Mouse (Mus musculus) embryonic facial prominence, embryonic 14.5 days (tissue): ENCODE data around the gene Cln6. TPM values are rescaled to one million over a fixed set of nuclear protein-coding genes. Genes with fewer than 3 reads are reported as not detected.
"Not testable (repeated sequence)": the region's sequence is repeated elsewhere in the genome, so short reads cannot be mapped to it uniquely, and the experiment has no call there.

ENCODE experiments used
- ATAC-seq: fragments of 200-750 bp; cut with Nextera tagmentation; 2 replicates; pipeline ENCODE4 v1.8.0; 2017; ENCODE audit warnings: low read depth, moderate number of reproducible peaks, moderate TSS enrichment
- DNase-seq: peaks from one replicate; pipeline ENCODE4 v3.0.0-alpha.2; 2015; ENCODE audit warnings: low spot score
- H3K27ac ChIP-seq: fragments of 300-500 bp; sonication (generic); replicated peaks from 2 replicates; pipeline ENCODE4 v1.5.1; 2014; ENCODE audit warnings: low read depth, mild to moderate bottlenecking, low read length, moderate library complexity
- H3K27me3 ChIP-seq: fragments of 300-500 bp; sonication (generic); replicated peaks from 2 replicates; pipeline ENCODE4 v1.6.1; 2014; ENCODE audit warnings: low read length; ENCODE audit not compliant: control insufficient read depth, insufficient read depth
- H3K36me3 ChIP-seq: fragments of 300-500 bp; sonication (generic); 2 replicates; pipeline ENCODE4 v1.6.1; 2014; ENCODE audit warnings: low read length, mixed read lengths; ENCODE audit not compliant: control insufficient read depth, insufficient read depth
- H3K4me1 ChIP-seq: fragments of 300-500 bp; sonication (generic); 2 replicates; pipeline ENCODE4 v1.6.1; 2014; ENCODE audit warnings: antibody characterized with exemption, low read length; ENCODE audit not compliant: control insufficient read depth, insufficient read depth
- H3K4me2 ChIP-seq: fragments of 300-500 bp; sonication (generic); 2 replicates; pipeline ENCODE4 v1.6.1; 2014; ENCODE audit warnings: low read depth, mild to moderate bottlenecking, low read length, moderate library complexity, mixed read lengths
- H3K4me3 ChIP-seq: fragments of 300-500 bp; sonication (generic); 2 replicates; pipeline ENCODE4 v1.5.1; 2014; ENCODE audit warnings: low read depth, mild to moderate bottlenecking, low read length
- H3K9ac ChIP-seq: fragments of 300-500 bp; sonication (generic); 2 replicates; pipeline ENCODE4 v1.6.1; 2014; ENCODE audit warnings: low read depth, mild to moderate bottlenecking, low read length, moderate library complexity, mixed read lengths
- H3K9me3 ChIP-seq: fragments of 300-500 bp; sonication (generic); 2 replicates; pipeline ENCODE4 v1.6.1; 2016; ENCODE audit warnings: low read length; ENCODE audit not compliant: control insufficient read depth
- WGBS: fragments of 180-500 bp; shearing (Covaris S2); extraction: QIAGEN DNeasy Blood & Tissue Kit; methylation state at CpG from one replicate; pipeline ENCODE4 v1.1.7; 2014; 5-methylcytosine and 5-hydroxymethylcytosine counted together
- polyA plus RNA-seq: library from polyadenylated mRNA; unstranded; fragments of >200 nt; fragmentation: Nextera tagmentation; extraction: Ambion mirVana; gene quantifications from 2 replicates; pipeline ENCODE4 v1.2.1, GENCODE M21; 2014

The Cln6 gene
- polyA plus RNA-seq, 1 experiment from 2014 or later = 19.0 TPM

DNA sequence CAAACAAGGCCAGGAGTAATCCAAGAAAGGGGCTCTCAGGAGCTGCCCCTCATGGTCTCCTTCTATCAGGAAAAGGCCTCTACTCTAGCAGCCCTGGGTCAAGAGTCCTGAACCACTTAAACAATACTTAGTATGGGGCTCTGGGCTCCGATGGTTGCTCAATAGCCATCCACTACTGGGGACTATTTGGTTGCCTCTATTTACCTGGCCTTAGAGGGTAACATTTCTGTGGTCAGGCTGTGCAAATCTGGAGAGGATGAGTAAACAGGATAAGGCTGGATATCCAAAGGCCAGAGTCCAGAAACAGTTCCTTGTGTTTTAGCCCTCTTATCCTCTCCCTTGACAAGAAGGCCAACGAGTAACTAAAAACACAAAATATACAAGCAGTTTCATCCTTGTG is 23.8 kb upstream of the Cln6 start:
- ATAC-seq (no peak), DNase-seq (no peak)
- no peak overlapping the region for H3K27ac ChIP-seq
- no peak overlapping the region for H3K9ac ChIP-seq
- H3K27me3 ChIP-seq = no peaks in the 10 kb centered on the region
- 92% methylated on average over 2 of the region's 2 CpGs for WGBS
- H3K9me3 ChIP-seq = no peaks in the 10 kb centered on the region
- H3K4me2 ChIP-seq = no peak overlapping the region
- no peak overlapping the region for H3K4me3 ChIP-seq
- H3K4me1 ChIP-seq = peaks cover 9% of the 10 kb centered on the region; the same call in 1 of the 2 replicates
- no peaks in the 10 kb centered on the region for H3K36me3 ChIP-seq

DNA sequence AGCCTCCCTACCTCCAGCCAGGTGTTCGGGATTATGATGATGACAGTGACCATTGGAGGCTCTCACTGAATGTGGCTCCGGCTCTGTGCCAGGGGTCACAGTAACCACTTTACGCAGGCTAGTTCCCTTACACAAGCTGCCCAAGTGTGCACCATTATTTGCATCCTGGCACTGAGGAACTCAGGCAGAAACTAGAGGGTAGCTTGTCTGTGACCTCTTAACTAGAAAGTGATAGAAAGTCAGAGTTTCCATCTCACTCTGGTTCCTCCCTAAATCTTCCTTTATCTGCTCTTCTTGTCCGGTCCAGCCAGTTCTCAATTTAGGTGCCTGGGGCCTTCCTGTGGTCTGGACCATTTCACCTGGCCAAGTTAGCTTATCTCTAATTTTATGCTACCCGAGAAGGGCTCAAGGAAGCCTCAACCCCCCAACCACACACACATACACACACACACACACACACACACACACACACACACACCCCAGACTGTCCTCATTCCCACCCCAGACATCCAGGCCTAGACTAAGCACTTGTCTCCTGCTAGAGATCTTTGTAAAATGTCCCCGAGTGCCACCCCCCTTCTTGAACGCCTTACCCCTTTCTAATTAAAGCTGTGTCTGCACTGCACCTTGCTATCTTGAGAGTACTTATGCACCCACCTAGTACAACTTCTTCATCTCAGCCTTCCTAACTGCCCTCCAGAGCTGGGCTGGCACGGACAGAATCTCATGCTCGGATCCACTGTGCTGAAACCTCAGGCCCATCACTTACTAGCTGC is 22.1 kb upstream of the Cln6 start:
- no peaks in the 10 kb centered on the region for H3K9me3 ChIP-seq
- no peak overlapping the region for H3K27ac ChIP-seq
- WGBS = 71% methylated on average over 9 of the region's 9 CpGs
- no peak overlapping the region for H3K4me3 ChIP-seq
- ATAC-seq (no peak), DNase-seq (no peak)
- no peaks in the 10 kb centered on the region for H3K27me3 ChIP-seq
- H3K4me2 ChIP-seq = no peak overlapping the region
- H3K36me3 ChIP-seq = no peaks in the 10 kb centered on the region
- peaks cover 9% of the 10 kb centered on the region; the same call in 1 of the 2 replicates for H3K4me1 ChIP-seq
- H3K9ac ChIP-seq = no peak overlapping the region

DNA sequence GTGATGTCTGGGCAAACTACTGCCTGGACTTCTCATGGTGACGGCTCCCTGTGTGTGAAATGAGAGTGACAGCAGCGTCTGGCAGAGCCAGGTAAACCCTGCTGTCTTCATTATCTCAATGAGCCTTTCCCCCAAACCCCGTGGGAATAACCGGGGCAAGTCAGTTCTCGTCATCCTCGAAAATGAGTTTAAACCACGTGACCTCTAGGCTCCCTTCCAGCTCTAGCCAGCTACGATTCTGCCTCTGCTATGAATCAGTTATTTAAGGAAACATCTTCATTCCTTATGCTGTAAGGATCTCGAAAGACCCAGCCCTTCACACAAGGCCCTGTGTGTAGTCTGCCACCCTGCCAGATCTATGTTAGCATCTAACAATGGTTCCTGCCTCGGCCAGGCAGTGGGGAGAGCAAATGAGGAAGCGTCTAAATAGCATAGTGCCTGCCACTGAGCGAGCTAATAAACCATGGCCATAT is 21.4 kb upstream of the Cln6 start:
- WGBS = 42% methylated on average over 12 of the region's 12 CpGs
- Histone ChIP-seq H3K36me3 (no peaks in the 10 kb centered on the region), H3K27me3 (no peaks in the 10 kb centered on the region), H3K4me3 (no peak overlapping the region), H3K9me3 (no peaks in the 10 kb centered on the region), H3K27ac (0 out of 2 replicates have a peak overlapping the region, but pooled peaks have one; percentile 16), H3K9ac (no peak overlapping the region), H3K4me1 (peaks cover 9% of the 10 kb centered on the region; the same call in 1 of the 2 replicates), H3K4me2 (no peak overlapping the region)
- peak; percentile 88 for DNase-seq
- peak; percentile 45; the same call in 1 of the 2 replicates for ATAC-seq

DNA sequence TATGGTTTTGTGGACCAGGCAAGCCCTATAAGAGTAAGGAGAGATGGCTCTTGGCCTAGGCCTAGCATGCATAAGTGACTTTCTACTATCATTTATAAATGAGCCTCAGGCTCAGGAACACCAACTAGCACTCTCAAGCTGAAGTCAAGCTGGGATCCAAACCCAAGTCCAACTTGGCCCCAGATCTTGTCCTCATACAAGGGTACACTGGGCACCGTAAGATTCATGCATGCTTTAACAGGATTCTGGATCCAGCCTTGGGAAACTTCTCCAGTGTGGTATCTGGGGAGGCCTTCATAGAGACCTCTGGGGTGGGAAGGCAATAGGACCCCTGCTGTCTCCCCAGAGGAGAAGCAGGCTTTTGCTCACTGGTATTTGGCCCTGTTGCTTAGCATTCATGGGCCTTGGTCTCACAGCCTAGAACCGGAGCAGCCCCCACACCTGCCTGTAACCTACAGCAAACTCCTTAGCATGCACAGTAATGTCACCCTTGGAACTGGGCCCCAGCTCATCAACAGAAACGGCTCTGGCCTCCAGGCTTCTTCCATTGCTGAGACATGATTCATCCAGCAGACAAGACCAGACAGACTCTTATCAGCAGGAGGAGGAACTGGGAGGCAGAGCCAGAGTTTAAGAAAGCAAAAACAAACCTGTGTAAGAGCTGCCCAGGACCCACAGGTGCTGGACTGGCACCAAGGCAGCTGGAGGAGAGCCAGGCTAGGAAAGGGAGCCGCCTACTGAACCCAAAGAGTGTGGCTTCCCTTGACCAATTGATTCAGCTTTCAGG is 20.6 kb upstream of the Cln6 start:
- peak; percentile 58; the same call in 1 of the 2 replicates for ATAC-seq
- Histone ChIP-seq H3K4me2 (no peak overlapping the region), H3K27ac (peak overlapping the region; percentile 16), H3K4me3 (no peak overlapping the region), H3K9me3 (no peaks in the 10 kb centered on the region), H3K4me1 (peaks cover 9% of the 10 kb centered on the region; the same call in 1 of the 2 replicates), H3K9ac (no peak overlapping the region), H3K27me3 (no peaks in the 10 kb centered on the region), H3K36me3 (no peaks in the 10 kb centered on the region)
- WGBS = 66% methylated on average over 4 of the region's 4 CpGs
- DNase-seq = peak; percentile 83

DNA sequence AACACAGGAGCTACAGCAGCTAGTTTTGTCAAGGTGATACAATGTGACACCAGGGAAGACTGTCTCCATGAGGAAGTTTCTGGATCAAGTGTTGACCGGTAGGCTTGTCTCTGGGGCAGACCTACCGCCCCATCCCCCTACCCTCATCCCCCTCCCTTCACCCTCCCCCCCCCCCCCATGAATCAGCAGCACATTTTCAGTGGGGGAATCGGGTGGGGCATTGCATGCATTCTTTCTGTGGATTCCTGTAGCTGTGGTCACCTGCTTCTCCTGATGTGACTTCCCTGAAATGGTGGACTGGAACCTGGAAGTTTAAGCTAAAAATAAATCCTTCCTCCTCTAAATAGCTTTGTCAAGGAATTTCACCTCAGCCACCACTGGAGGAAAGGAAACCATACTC is 19.1 kb upstream of the Cln6 start:
- Histone ChIP-seq H3K9ac (no peak overlapping the region), H3K36me3 (no peaks in the 10 kb centered on the region), H3K27me3 (no peaks in the 10 kb centered on the region), H3K4me1 (peaks cover 9% of the 10 kb centered on the region; the same call in 1 of the 2 replicates), H3K4me2 (no peak overlapping the region), H3K27ac (no peak overlapping the region), H3K9me3 (no peaks in the 10 kb centered on the region), H3K4me3 (no peak overlapping the region)
- ATAC-seq (no peak), DNase-seq (no peak)
- WGBS = 49% methylated on average over 2 of the region's 3 CpGs

DNA sequence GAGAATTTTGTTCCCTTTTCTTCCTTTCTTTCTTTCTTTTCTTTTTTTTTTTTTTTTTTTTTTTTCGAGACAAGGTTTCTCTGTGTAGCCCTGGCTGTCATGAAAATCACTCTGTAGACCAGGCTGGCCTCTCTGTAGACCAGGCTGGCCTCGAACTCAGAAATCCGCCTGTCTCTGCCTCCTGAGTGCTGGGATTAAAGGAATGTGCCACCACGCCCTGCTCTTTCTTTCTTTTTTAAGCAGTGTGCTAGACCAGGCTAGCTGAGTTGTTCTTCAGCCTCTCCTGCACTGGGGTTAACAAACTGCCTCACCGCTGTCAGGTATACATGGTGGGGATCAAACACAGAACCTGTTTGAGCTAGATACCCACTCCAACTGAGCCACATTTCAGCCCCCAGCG is 18.7 kb upstream of the Cln6 start:
- not testable (repeated sequence) for H3K27ac ChIP-seq, ATAC-seq
- WGBS = 81% methylated on average over 6 of the region's 6 CpGs

DNA sequence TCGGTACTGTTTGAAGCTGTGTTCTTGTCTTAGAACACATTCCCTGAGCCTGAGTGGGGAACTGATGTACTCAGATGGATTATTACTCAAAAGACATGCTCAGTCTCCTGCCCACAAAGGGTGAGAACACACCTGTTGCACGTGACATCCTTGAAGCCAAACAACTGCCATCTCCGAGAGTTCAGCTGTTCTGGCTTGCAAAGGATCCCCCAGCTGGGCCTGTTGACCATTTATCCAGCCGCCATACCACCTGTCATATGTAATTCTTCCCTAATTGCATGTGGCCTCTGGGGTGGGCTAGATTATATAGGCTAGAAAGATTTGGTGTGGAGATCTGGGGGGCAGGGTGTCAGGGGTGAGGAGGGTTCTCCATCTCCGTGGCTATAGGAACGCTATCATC is 17.8 kb upstream of the Cln6 start:
- Histone ChIP-seq H3K27me3 (no peaks in the 10 kb centered on the region), H3K9me3 (no peaks in the 10 kb centered on the region), H3K4me1 (peaks cover 9% of the 10 kb centered on the region; the same call in 1 of the 2 replicates), H3K9ac (no peak overlapping the region), H3K36me3 (no peaks in the 10 kb centered on the region), H3K4me2 (no peak overlapping the region), H3K27ac (no peak overlapping the region), H3K4me3 (no peak overlapping the region)
- DNase-seq = peak; percentile 74
- 77% methylated on average over 6 of the region's 6 CpGs for WGBS
- ATAC-seq = peak; percentile 31; the same call in 1 of the 2 replicates

More for the DNA sequence above, 18.7 kb upstream of the Cln6 start:
- H3K4me2 ChIP-seq, H3K9ac ChIP-seq, H3K36me3 ChIP-seq, H3K9me3 ChIP-seq, H3K4me3 ChIP-seq, H3K27me3 ChIP-seq, DNase-seq, H3K4me1 ChIP-seq: not testable (repeated sequence)

DNA sequence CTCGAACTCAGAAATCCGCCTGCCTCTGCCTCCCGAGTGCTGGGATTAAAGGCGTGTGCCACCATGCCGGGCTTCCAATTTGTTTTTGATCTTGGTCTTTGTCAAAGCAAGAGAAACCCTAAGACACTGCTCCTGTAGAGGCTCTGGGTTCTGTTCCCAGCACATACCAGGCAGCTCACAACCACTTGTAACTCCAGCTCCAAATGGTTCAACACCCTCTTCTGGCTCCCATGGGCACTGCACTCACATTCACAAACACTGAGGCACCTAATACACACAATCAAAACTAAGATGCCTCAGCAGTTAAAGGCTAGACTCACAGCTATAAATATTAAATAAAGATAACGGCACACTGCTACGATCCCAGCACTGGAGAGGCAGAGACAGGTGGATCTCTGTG is 16.8 kb upstream of the Cln6 start:
- ATAC-seq = no peak
- Histone ChIP-seq H3K36me3 (no peaks in the 10 kb centered on the region), H3K9me3 (no peaks in the 10 kb centered on the region), H3K4me2 (no peak overlapping the region), H3K27me3 (no peaks in the 10 kb centered on the region), H3K4me3 (no peak overlapping the region), H3K9ac (no peak overlapping the region), H3K4me1 (peaks cover 12% of the 10 kb centered on the region), H3K27ac (no peak overlapping the region)
- 88% methylated on average over 7 of the region's 7 CpGs for WGBS
- no peak for DNase-seq
